Mouse (Mus musculus): ENCODE measurements around the gene Grin2c.

The Grin2c gene

GRCm38 (mm10) chr11:115234320-115235044 is 32.6 kb downstream of the Grin2c start:
- in situ Hi-C loops (cut with MboI; ENCODE audit: unreplicated experiment in 2 of 2) = loop anchor here in 1 of 2 experiments (5.0 kb wide), 1 partner anchor 33 kb away; the partner anchor contains the start of gene Grin2c

- in situ Hi-C loops (cut with MboI; ENCODE audit: unreplicated experiment in 2 of 2) = loop anchor here in 1 of 2 experiments (5.0 kb wide), 1 partner anchor 34 kb away; the partner anchor contains the start of gene Grin2c
Observed at GRCm38 (mm10) chr11:115233526-115234290, 33.3 kb downstream of the Grin2c start.

- in situ Hi-C loops (cut with MboI; ENCODE audit: unreplicated experiment in 2 of 2) = loop anchor here in 1 of 2 experiments (5.0 kb wide), 1 partner anchor 34 kb away; the partner anchor contains the start of gene Grin2c
Observed at GRCm38 (mm10) chr11:115232889-115233288, 34.2 kb downstream of the Grin2c start.

GRCm38 (mm10) chr11:115231924-115232323 is 35.1 kb downstream of the Grin2c start:
- in situ Hi-C loops (cut with MboI; ENCODE audit: unreplicated experiment in 2 of 2) = loop anchor here in 1 of 2 experiments (5.0 kb wide), 1 partner anchor 35 kb away; the partner anchor contains the start of gene Grin2c

DNA sequence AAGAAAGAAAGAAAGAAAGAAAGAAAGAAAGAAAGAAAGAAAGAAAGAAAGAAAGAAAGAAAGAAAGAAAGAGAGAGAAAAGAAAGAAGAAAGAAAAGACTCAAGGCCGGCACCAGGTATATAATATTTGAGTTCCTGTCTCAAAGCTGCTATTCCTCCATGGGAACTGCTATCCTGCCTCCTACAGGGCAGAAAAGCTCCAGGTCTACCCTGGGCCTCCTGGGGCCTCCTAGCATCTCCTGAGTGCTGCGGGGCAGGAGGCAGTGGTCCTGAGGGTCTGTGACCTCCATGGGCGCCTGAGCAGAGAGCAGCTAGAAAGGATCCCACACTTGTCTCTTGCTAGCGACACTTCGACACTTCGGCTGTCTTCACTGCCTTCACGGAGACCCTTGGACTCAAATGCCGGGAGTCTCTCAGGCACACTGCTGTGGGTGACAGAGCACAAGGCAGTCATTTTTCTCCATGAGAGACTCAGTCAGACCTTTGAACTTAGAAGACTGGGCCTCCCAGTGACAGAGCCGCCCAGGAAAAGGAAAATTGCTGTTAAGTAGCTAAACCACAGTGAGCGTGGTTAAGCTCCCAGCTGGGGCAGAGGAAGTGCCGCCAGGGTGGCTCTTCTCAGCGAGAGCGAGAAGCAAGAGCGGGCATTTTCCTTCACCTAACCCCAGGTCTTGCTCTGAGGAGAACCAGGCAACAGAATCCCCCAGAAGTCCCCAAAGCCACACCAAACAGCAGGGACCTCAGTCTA is 35.7 kb downstream of the Grin2c start:
- in situ Hi-C loops (cut with MboI; ENCODE audit: unreplicated experiment in 2 of 2) = loop anchor here in 1 of 2 experiments (5.0 kb wide), 1 partner anchor 36 kb away; the partner anchor contains the start of gene Grin2c

DNA sequence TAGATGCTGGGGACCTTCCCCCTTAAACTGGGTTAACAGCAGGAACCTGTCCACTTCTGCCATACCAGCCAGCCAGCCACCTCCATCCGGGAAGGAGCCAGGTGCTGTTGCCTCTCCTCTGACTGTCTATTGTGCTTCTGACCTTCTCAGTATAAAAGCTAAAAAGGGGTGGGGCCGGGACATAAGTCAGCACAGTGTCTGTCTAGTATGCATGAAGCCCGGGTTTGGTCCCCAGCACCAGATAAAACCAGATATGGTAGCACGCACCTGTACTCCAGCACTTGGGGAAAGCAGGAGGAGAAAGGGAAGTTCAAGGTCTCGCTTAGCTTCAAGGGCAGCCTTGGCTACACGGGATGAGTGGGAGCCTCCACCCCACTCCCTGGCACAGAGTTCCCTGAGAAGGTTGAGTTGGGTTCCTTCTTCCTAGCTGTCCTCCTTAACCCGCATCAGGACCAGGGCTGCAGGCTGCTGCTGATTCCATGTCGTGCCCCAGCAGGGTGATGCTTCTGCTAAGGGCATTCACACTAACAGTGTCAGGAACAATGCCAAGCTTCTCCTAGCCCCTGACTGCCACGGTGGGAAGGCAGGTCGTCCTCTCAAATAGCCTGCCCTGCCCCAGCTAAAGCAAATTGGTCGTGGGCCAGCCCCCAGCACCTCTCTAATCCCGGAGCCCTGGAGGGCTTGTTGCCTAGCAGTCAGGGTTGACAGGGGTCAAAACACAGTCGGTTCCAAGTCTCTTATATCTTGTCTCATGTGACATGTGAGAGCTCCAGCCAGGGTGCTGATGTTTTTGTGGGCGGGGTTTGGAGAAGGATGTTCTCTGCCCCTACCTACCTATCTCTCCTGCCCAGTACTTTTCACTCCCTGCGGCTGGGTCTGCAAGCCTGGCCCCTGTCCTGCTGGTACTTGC is 37.8 kb downstream of the Grin2c start:
- in situ Hi-C loops (cut with MboI; ENCODE audit: unreplicated experiment in 2 of 2) = no loop called here

GRCm38 (mm10) chr11:115228430-115228829 is 38.6 kb downstream of the Grin2c start:
- in situ Hi-C loops (cut with MboI; ENCODE audit: unreplicated experiment in 2 of 2) = no loop called here

DNA sequence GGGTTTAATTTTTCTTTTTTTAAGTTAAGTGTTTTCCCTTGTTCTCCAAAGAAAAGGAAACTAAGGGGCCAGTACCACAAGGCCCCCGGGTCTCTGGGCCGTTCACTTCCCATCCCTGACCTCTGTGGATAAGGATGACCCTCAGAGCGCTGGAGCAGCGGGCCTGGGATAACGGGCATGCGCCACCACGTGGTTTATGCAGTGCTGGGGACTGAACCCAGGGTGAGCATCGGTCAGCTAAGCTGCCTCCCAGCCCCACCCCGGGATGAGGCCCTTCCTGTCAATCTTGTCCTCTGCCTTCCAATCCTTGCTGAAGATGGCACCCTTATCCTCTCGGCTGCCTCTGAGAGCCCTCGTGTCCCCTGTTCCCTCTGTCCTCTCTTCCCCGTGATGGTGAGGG is 39.4 kb downstream of the Grin2c start:
- in situ Hi-C loops (cut with MboI; ENCODE audit: unreplicated experiment in 2 of 2) = no loop called here

- in situ Hi-C loops (cut with MboI; ENCODE audit: unreplicated experiment in 2 of 2) = no loop called here
Observed at GRCm38 (mm10) chr11:115226811-115227491, 40.1 kb downstream of the Grin2c start.

- in situ Hi-C loops (cut with MboI; ENCODE audit: unreplicated experiment in 2 of 2) = no loop called here
Observed at GRCm38 (mm10) chr11:115225301-115225700, 41.7 kb downstream of the Grin2c start.

GRCm38 (mm10) chr11:115224889-115225288 is 42.2 kb downstream of the Grin2c start:
- in situ Hi-C loops (cut with MboI; ENCODE audit: unreplicated experiment in 2 of 2) = no loop called here

DNA sequence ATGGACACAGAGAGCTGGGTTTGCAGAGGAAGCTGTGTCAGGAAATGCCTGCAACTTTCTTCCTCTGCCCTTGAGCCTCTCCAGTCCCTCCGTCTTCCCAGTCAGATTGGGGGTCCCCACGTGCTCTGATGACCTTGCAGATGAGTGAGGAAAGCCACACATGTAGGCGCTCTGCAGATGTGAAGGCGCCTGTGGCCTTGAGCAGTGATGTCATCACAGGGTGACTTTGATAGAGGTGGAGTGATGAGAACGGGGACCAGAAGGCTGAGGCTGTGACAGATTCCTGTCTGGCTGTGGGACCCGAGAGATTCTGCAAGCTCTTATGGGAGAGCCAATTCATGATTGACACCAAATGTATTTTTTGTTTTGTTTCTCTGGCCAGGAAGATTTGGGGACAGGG is 43.2 kb downstream of the Grin2c start:
- in situ Hi-C loops (cut with MboI; ENCODE audit: unreplicated experiment in 2 of 2) = no loop called here

DNA sequence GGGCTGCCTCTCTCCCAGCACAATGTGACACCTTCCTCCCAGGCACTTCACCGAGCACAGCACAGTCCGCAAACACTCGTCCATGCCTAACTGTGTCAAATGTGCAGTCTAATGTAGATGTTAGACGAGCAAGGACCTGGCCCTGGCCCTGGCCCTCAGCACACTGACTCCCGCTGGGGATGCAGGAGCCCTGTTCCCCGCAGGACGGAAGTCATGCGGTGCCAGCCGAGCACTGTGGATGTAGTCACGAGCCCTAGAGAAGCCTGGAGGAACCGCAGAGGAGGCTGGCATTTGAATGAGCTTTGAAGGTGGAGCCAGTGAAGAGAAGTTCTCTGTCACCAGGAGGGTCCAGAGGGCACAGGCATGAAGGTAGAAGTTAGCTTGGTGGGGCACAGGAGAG is 43.6 kb downstream of the Grin2c start:
- in situ Hi-C loops (cut with MboI; ENCODE audit: unreplicated experiment in 2 of 2) = no loop called here

DNA sequence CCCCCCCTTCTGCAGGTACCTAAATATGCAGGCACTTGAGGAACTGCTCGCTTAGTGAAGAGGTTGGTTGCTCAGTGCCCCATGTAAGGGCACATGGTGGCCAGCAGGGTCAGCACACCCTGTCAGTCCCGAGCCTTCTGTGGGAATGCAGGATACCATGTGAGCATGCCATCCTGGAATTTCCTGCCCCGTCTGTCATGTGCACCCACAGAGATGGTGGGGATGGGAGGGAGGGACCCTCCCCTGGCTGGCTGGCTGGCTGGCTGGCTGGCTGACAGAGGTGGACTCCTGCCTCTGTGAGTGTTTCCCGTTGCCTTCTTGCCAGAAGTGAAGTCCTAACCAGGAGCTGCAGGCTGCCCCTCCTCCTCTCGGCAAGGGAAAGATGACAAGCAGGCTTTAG is 44.5 kb downstream of the Grin2c start:
- in situ Hi-C loops (cut with MboI; ENCODE audit: unreplicated experiment in 2 of 2) = no loop called here

DNA sequence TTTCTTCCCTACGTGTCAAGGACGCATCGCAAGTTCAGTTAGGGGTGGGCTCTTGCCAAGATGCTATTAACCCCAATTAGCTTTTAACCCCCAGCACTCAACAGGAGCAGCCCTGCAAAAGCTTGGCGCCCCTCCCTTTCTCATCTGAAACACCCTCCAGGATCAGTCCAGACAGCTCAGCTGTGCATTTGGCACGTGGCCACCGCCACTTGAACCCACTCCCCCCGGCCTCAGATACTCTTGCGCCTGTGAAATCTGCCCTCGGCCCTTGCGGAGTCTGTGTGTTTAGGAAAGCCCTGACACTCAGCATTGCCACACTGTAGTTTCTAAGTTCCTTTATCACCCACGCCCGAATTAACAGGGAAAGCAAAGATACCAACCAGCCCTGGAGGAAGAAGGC is 45.0 kb downstream of the Grin2c start:
- in situ Hi-C loops (cut with MboI; ENCODE audit: unreplicated experiment in 2 of 2) = no loop called here

GRCm38 (mm10) chr11:115219685-115220084 is 47.4 kb downstream of the Grin2c start:
- in situ Hi-C loops (cut with MboI; ENCODE audit: unreplicated experiment in 2 of 2) = no loop called here

GRCm38 (mm10) chr11:115219263-115219662 is 47.8 kb downstream of the Grin2c start:
- in situ Hi-C loops (cut with MboI; ENCODE audit: unreplicated experiment in 2 of 2) = no loop called here

GRCm38 (mm10) chr11:115217439-115218410 is 49.3 kb downstream of the Grin2c start:
- in situ Hi-C loops (cut with MboI; ENCODE audit: unreplicated experiment in 2 of 2) = no loop called here
